Mouse (Mus musculus): ENCODE results near the gene Qrich2. TPM values are rescaled to one million over a fixed set of nuclear protein-coding genes. Genes with fewer than 3 reads are reported as not detected.

The Qrich2 gene
- total RNA-seq, 1 experiment: 0.22 TPM

DNA sequence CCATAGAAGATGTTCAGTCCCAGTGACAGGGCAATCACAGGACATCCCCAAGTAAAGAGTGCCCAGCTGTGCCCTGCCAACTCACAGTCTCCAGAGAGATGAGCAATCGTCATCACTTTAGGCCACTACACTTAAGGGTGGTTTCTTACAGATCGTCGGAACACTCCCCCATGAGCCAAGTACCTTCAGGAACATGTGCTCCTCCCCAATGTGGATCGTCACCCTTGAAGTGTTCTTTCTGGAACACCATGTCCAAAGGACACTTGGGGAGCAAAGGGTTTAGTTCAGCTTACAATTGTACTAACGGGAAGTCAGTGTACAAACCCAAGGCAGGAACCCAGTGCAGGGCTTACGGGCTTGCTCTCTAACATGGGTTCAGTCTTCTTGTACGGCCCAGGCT is 46.1 kb upstream of the Qrich2 start:
- no peaks in the 10 kb centered on the region for H3K36me3 ChIP-seq (ENCODE audit: control insufficient read depth, insufficient read depth, low read length, poor library complexity, severe bottlenecking)
- TF ChIP-seq CHD2 (IDR thresholded peaks at IDR 0.05; ENCODE audit: low read depth, low read length) (no peak), ZNF384 (IDR thresholded peaks at IDR 0.05; ENCODE audit: low read depth, low read length) (no peak), HCFC1 (IDR thresholded peaks at IDR 0.05; ENCODE audit: borderline replicate concordance, insufficient read depth, low read length) (no peak), ZC3H11A (IDR thresholded peaks at IDR 0.05; ENCODE audit: borderline replicate concordance, low read depth, low read length) (no peak), MAFK (IDR thresholded peaks at IDR 0.05; ENCODE audit: insufficient read depth, low read depth, low read length) (no peak)
- H3K4me3 ChIP-seq (ENCODE audit: insufficient read depth in 1 of 2, low read depth in 1 of 2, low read length in 2 of 2, poor library complexity in 1 of 2, severe bottlenecking in 1 of 2): no peak overlapping the region
- in situ Hi-C loops (cut with MboI; ENCODE audit: low sequenced_read_pairs in 2 of 2, unreplicated experiment in 2 of 2): no loop called here
- H3K4me1 ChIP-seq (ENCODE audit: control insufficient read depth in 2 of 2, insufficient read depth in 2 of 2, low read length in 2 of 2, poor library complexity in 1 of 2): 0 out of 4 replicates have a peak, but pooled peaks cover 0 to 3% of the 10 kb centered on the region in 2 experiments
- H3K9ac ChIP-seq (ENCODE audit: insufficient read depth, low read depth, low read length, poor library complexity, severe bottlenecking): no peak overlapping the region
- H3K9me3 ChIP-seq (ENCODE audit: control insufficient read depth, insufficient read depth, low read depth, low read length): no peaks in the 10 kb centered on the region
- no peak for DNase-seq (ENCODE audit: low read depth, low spot score)
- H3K27ac ChIP-seq (ENCODE audit: insufficient read depth, low read depth, low read length, poor library complexity, severe bottlenecking): no peak overlapping the region

- Histone ChIP-seq H3K9ac (ENCODE audit: insufficient read depth, low read depth, low read length, poor library complexity, severe bottlenecking) (no peak overlapping the region), H3K36me3 (ENCODE audit: control insufficient read depth, insufficient read depth, low read length, poor library complexity, severe bottlenecking) (no peaks in the 10 kb centered on the region), H3K4me1 (ENCODE audit: control insufficient read depth in 2 of 2, insufficient read depth in 2 of 2, low read length in 2 of 2, poor library complexity in 1 of 2) (0 out of 4 replicates have a peak, but pooled peaks cover 0 to 3% of the 10 kb centered on the region in 2 experiments), H3K4me3 (ENCODE audit: insufficient read depth in 1 of 2, low read depth in 1 of 2, low read length in 2 of 2, poor library complexity in 1 of 2, severe bottlenecking in 1 of 2) (no peak overlapping the region), H3K27ac (ENCODE audit: insufficient read depth, low read depth, low read length, poor library complexity, severe bottlenecking) (no peak overlapping the region), H3K9me3 (ENCODE audit: control insufficient read depth, insufficient read depth, low read depth, low read length) (no peaks in the 10 kb centered on the region)
- no peak for DNase-seq (ENCODE audit: low read depth, low spot score)
- in situ Hi-C loops (cut with MboI; ENCODE audit: low sequenced_read_pairs in 2 of 2, unreplicated experiment in 2 of 2): no loop called here
- no peak for TF ChIP-seq ZNF384 (IDR thresholded peaks at IDR 0.05; ENCODE audit: low read depth, low read length)
- TF ChIP-seq MAFK (IDR thresholded peaks at IDR 0.05; ENCODE audit: insufficient read depth, low read depth, low read length): no peak
- no peak for TF ChIP-seq CHD2 (IDR thresholded peaks at IDR 0.05; ENCODE audit: low read depth, low read length)
- TF ChIP-seq ZC3H11A (IDR thresholded peaks at IDR 0.05; ENCODE audit: borderline replicate concordance, low read depth, low read length): no peak
- TF ChIP-seq HCFC1 (IDR thresholded peaks at IDR 0.05; ENCODE audit: borderline replicate concordance, insufficient read depth, low read length): no peak
Observed at GRCm38 (mm10) chr11:116511301-116511868, 45.3 kb upstream of the Qrich2 start.

- Histone ChIP-seq H3K27ac (ENCODE audit: insufficient read depth, low read depth, low read length, poor library complexity, severe bottlenecking) (no peak overlapping the region), H3K4me1 (ENCODE audit: control insufficient read depth in 2 of 2, insufficient read depth in 2 of 2, low read length in 2 of 2, poor library complexity in 1 of 2) (no peaks in the 10 kb centered on the region; a peak in 1 of 4 replicates), H3K4me3 (ENCODE audit: insufficient read depth in 1 of 2, low read depth in 1 of 2, low read length in 2 of 2, poor library complexity in 1 of 2, severe bottlenecking in 1 of 2) (no peak overlapping the region), H3K9ac (ENCODE audit: insufficient read depth, low read depth, low read length, poor library complexity, severe bottlenecking) (no peak overlapping the region), H3K9me3 (ENCODE audit: control insufficient read depth, insufficient read depth, low read depth, low read length) (no peaks in the 10 kb centered on the region), H3K36me3 (ENCODE audit: control insufficient read depth, insufficient read depth, low read length, poor library complexity, severe bottlenecking) (no peaks in the 10 kb centered on the region)
- TF ChIP-seq ZNF384 (IDR thresholded peaks at IDR 0.05; ENCODE audit: low read depth, low read length): no peak
- TF ChIP-seq CHD2 (IDR thresholded peaks at IDR 0.05; ENCODE audit: low read depth, low read length): no peak
- TF ChIP-seq MAFK (IDR thresholded peaks at IDR 0.05; ENCODE audit: insufficient read depth, low read depth, low read length): no peak
- TF ChIP-seq HCFC1 (IDR thresholded peaks at IDR 0.05; ENCODE audit: borderline replicate concordance, insufficient read depth, low read length): no peak
- no peak for TF ChIP-seq ZC3H11A (IDR thresholded peaks at IDR 0.05; ENCODE audit: borderline replicate concordance, low read depth, low read length)
- in situ Hi-C loops (cut with MboI; ENCODE audit: low sequenced_read_pairs in 2 of 2, unreplicated experiment in 2 of 2): no loop called here
- DNase-seq (ENCODE audit: low read depth, low spot score): no peak
Observed at GRCm38 (mm10) chr11:116508689-116509088, 42.6 kb upstream of the Qrich2 start.

GRCm38 (mm10) chr11:116506151-116506875 is 40.3 kb upstream of the Qrich2 start:
- in situ Hi-C loops (cut with MboI; ENCODE audit: low sequenced_read_pairs in 2 of 2, unreplicated experiment in 2 of 2): no loop called here
- Histone ChIP-seq H3K36me3 (ENCODE audit: control insufficient read depth, insufficient read depth, low read length, poor library complexity, severe bottlenecking) (no peaks in the 10 kb centered on the region), H3K9ac (ENCODE audit: insufficient read depth, low read depth, low read length, poor library complexity, severe bottlenecking) (no peak overlapping the region), H3K4me1 (ENCODE audit: control insufficient read depth in 2 of 2, insufficient read depth in 2 of 2, low read length in 2 of 2, poor library complexity in 1 of 2) (peaks cover 0 to 1% of the 10 kb centered on the region in 2 experiments; a peak in 1 of 4 replicates), H3K27ac (ENCODE audit: insufficient read depth, low read depth, low read length, poor library complexity, severe bottlenecking) (no peak overlapping the region), H3K4me3 (ENCODE audit: insufficient read depth in 1 of 2, low read depth in 1 of 2, low read length in 2 of 2, poor library complexity in 1 of 2, severe bottlenecking in 1 of 2) (no peak overlapping the region), H3K9me3 (ENCODE audit: control insufficient read depth, insufficient read depth, low read depth, low read length) (no peaks in the 10 kb centered on the region)
- TF ChIP-seq CHD2 (IDR thresholded peaks at IDR 0.05; ENCODE audit: low read depth, low read length) (no peak), ZNF384 (IDR thresholded peaks at IDR 0.05; ENCODE audit: low read depth, low read length) (no peak)
- no peak for DNase-seq (ENCODE audit: low read depth, low spot score)
